In the genomic region with DNA sequence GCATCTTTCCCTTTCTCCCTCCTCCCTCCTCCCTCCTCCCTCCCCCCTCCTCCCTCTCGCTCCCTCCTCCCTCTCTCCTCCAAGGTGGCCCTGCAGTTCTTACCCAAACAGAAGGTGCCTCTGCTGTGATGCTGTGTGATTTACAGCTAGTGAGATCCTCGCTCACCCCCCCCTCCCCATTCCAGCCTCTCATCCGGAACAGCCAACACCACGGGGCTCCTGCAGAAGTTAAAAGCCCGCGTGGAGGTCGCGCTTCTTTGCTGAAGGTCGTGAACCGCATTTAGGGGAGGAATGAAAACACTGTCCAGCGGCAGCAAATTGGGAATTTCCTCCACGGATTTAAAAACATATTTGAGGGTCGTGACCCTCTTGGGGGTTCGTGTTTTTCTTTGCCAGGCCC, we compare ENCODE assay signal across 11 mouse cellular contexts.
DNase-seq lines count a peak whose midpoint lies in the region; ATAC-seq lines count a peak whose summit lies in the region.
"Had no signal": no experiment of that assay in that cellular context is flagged by ENCODE, and none has a peak within 500 bp of the region (broad histone marks: within the 10 kb centered on the region; RNA-seq: fewer than 3 reads in every experiment).

No protein-coding gene starts in this region.

- no peak for ATAC-seq in lung, embryonic 15.5 days (ENCODE audit: borderline replicate concordance, extremely low read depth, low FRiP score, low TSS enrichment)
- no peak for ATAC-seq in embryonic facial prominence, embryonic 12.5 days (ENCODE audit: insufficient number of reproducible peaks, insufficient read depth, low FRiP score, low TSS enrichment)
- peak; percentile 75; the same call in 1 of the 2 replicates for ATAC-seq in neural tube, embryonic 15.5 days (ENCODE audit: low FRiP score)
- ATAC-seq: liver, embryonic 12.5 days had no signal

- H3K9ac ChIP-seq in lung, embryonic 15.5 days, result no peak overlapping the region
- H3K9ac ChIP-seq in embryonic facial prominence, embryonic 12.5 days, result no peak overlapping the region
- no peak overlapping the region for H3K9ac ChIP-seq in neural tube, embryonic 15.5 days (replicated peaks)
- H3K9ac ChIP-seq: liver, embryonic 12.5 days had no signal

- H3K36me3 ChIP-seq in lung, embryonic 15.5 days, result no peaks in the 10 kb centered on the region
- no peaks in the 10 kb centered on the region for H3K36me3 ChIP-seq in embryonic facial prominence, embryonic 12.5 days
- no peaks in the 10 kb centered on the region for H3K36me3 ChIP-seq in neural tube, embryonic 15.5 days
- H3K36me3 ChIP-seq: G1E; liver, embryonic 12.5 days had no signal

- H3K4me1 ChIP-seq in lung, embryonic 15.5 days, result peaks cover 26% of the 10 kb centered on the region
- H3K4me1 ChIP-seq in embryonic facial prominence, embryonic 12.5 days, result peaks cover 21% of the 10 kb centered on the region
- peaks cover 16% of the 10 kb centered on the region for H3K4me1 ChIP-seq in neural tube, embryonic 15.5 days
- H3K4me1 ChIP-seq: liver, embryonic 12.5 days had no signal

- H3K4me3 ChIP-seq in lung, embryonic 15.5 days, result no peak overlapping the region
- H3K4me3 ChIP-seq in embryonic facial prominence, embryonic 12.5 days, result no peak overlapping the region
- H3K4me3 ChIP-seq in neural tube, embryonic 15.5 days (replicated peaks), result no peak overlapping the region
- H3K4me3 ChIP-seq: liver, embryonic 12.5 days had no signal

- H3K4me2 ChIP-seq in lung, embryonic 15.5 days, result no peak overlapping the region
- peak overlapping the region; percentile 26 for H3K4me2 ChIP-seq in embryonic facial prominence, embryonic 12.5 days (replicated peaks)
- peak overlapping the region; percentile 35 for H3K4me2 ChIP-seq in neural tube, embryonic 15.5 days
- H3K4me2 ChIP-seq: liver, embryonic 12.5 days had no signal

- intact Hi-C loops in gastrocnemius, postnatal 14 days (cut with DNase I; ENCODE audit: low total_unique reads), result no loop called here

- H3K27ac ChIP-seq in lung, embryonic 15.5 days, result peak overlapping the region; percentile 46; the same call in 1 of the 2 replicates
- 0 out of 2 replicates have a peak overlapping the region, but pooled peaks have one; percentile 32 for H3K27ac ChIP-seq in embryonic facial prominence, embryonic 12.5 days
- peak overlapping the region; percentile 46; the same call in 1 of the 2 replicates for H3K27ac ChIP-seq in neural tube, embryonic 15.5 days (replicated peaks)
- H3K27ac ChIP-seq: liver, embryonic 12.5 days had no signal

- no peaks in the 10 kb centered on the region for H3K27me3 ChIP-seq in lung, embryonic 15.5 days
- H3K27me3 ChIP-seq in embryonic facial prominence, embryonic 12.5 days, result peaks cover 10% of the 10 kb centered on the region; the same call in 1 of the 2 replicates
- H3K27me3 ChIP-seq in neural tube, embryonic 15.5 days (replicated peaks), result peaks cover under 1% of the 10 kb centered on the region; the same call in 1 of the 2 replicates

- H3K9me3 ChIP-seq in lung, embryonic 15.5 days, result no peaks in the 10 kb centered on the region
- H3K9me3 ChIP-seq in embryonic facial prominence, embryonic 12.5 days, result no peaks in the 10 kb centered on the region
- H3K9me3 ChIP-seq in neural tube, embryonic 15.5 days (replicated peaks), result no peaks in the 10 kb centered on the region
- H3K9me3 ChIP-seq: liver, embryonic 12.5 days had no signal

- WGBS in lung, embryonic 15.5 days, result 3% methylated on average over 13 of the region's 14 CpGs
- 1% methylated on average over 13 of the region's 14 CpGs for WGBS in embryonic facial prominence, embryonic 12.5 days
- 5% methylated on average over 14 of the region's 14 CpGs for WGBS in neural tube, embryonic 15.5 days

- DNase-seq in lung, postnatal 14 days, result no peak
- DNase-seq in kidney, postnatal 4 days, result peak; percentile 46 to 58
- no peak for DNase-seq in layer of hippocampus, adult 9-11 months
- no peak for DNase-seq in gastrocnemius, postnatal 14 days
- no peak for DNase-seq in thymus, postnatal 36 days
- DNase-seq: cerebellum, adult 9-11 months had no signal

Comparison
In these comparisons a context has a peak if more than half of its experiments do, and no peak if none do; other contexts are left out.
1. DNase-seq: peak in kidney, postnatal 4 days (2 of 2); none in lung, postnatal 14 days (single experiment), layer of hippocampus, adult 9-11 months (single experiment), gastrocnemius, postnatal 14 days (single experiment) and thymus, postnatal 36 days (0 of 2).
2. Peak in every context shown above with its lines, with median percentiles within 50 percentile points of each other: H3K27ac ChIP-seq.